Mouse (Mus musculus): ENCODE results near the gene Ppp2r5d. TPM values are rescaled to one million over a fixed set of nuclear protein-coding genes. Genes with fewer than 3 reads are reported as not detected.

The Ppp2r5d gene
- polyA plus RNA-seq (2015; fragmentation: Nextera tagmentation; extraction: Ambion mirVana) = 40.9 and 43.3 TPM in 2 replicates

GRCm38 (mm10) chr17:46704887-46705835 lies at the start of gene Ppp2r5d:
Gene Ppp2r5d, minus strand, starts transcription at chr17:46705111.

GRCm38 (mm10) chr17:46751794-46752556 lies 47.1 kb upstream of the Ppp2r5d start, which contains the start of gene Cnpy3:
Gene Cnpy3, minus strand, starts transcription at chr17:46752214.

GRCm38 (mm10) chr17:46728904-46729318 lies 24.0 kb upstream of the Ppp2r5d start, which contains the start of gene Gnmt:
Gene Gnmt, minus strand, starts transcription at chr17:46729168.

GRCm38 (mm10) chr17:46710959-46711597 lies 6.2 kb upstream of the Ppp2r5d start, which contains the start of gene Pex6:
Gene Pex6, plus strand, starts transcription at chr17:46711463.

GRCm38 (mm10) chr17:46680760-46681373 lies 24.0 kb downstream of the Ppp2r5d start, which contains the start of gene Klhdc3:
Gene Klhdc3, minus strand, starts transcription at chr17:46680914.

GRCm38 (mm10) chr17:46678416-46678815 lies 26.5 kb downstream of the Ppp2r5d start, which contains the start of gene Mea1:
Gene Mea1, plus strand, starts transcription at chr17:46678793.

GRCm38 (mm10) chr17:46673850-46674529 lies 30.9 kb downstream of the Ppp2r5d start, which contains the start of gene Rrp36:
Gene Rrp36, minus strand, starts transcription at chr17:46674352.

GRCm38 (mm10) chr17:46650232-46651031 lies 54.5 kb downstream of the Ppp2r5d start, which contains the start of gene Cul7:
Gene Cul7, plus strand, starts transcription at chr17:46650337.

GRCm38 (mm10) chr17:46645561-46646321 lies 59.2 kb downstream of the Ppp2r5d start, which contains the start of the genes Klc4 and Mrpl2:
Gene Klc4, minus strand, starts transcription at chr17:46646022.
Gene Mrpl2, plus strand, starts transcription at chr17:46646229.

Other genes starting within 250 kb of the Ppp2r5d start
- 0.02 and 0.03 TPM in 2 replicates for gene Ttbk1, start 217.4 kb downstream of the Ppp2r5d start, polyA plus RNA-seq (2015; fragmentation: Nextera tagmentation; extraction: Ambion mirVana)
- gene Dnph1, start 208.4 kb downstream of the Ppp2r5d start, polyA plus RNA-seq (2015; fragmentation: Nextera tagmentation; extraction: Ambion mirVana) = 4.4 and 6.8 TPM in 2 replicates
- gene Cul9, start 158.7 kb downstream of the Ppp2r5d start, polyA plus RNA-seq (2015; fragmentation: Nextera tagmentation; extraction: Ambion mirVana) = 3.8 and 4.6 TPM in 2 replicates
- gene Srf, start 148.9 kb downstream of the Ppp2r5d start, polyA plus RNA-seq (2015; fragmentation: Nextera tagmentation; extraction: Ambion mirVana) = 11.5 and 11.8 TPM in 2 replicates
- gene Ptk7, start 75.6 kb downstream of the Ppp2r5d start, polyA plus RNA-seq (2015; fragmentation: Nextera tagmentation; extraction: Ambion mirVana) = 27.0 and 29.7 TPM in 2 replicates
- 21.3 and 22.1 TPM in 2 replicates for gene Klc4, start 59.1 kb downstream of the Ppp2r5d start, polyA plus RNA-seq (2015; fragmentation: Nextera tagmentation; extraction: Ambion mirVana)
- gene Mrpl2, start 58.9 kb downstream of the Ppp2r5d start, polyA plus RNA-seq (2015; fragmentation: Nextera tagmentation; extraction: Ambion mirVana) = 162 and 164 TPM in 2 replicates
- gene Cul7, start 54.8 kb downstream of the Ppp2r5d start, polyA plus RNA-seq (2015; fragmentation: Nextera tagmentation; extraction: Ambion mirVana) = 29.7 and 30.6 TPM in 2 replicates
- 31.2 and 38.9 TPM in 2 replicates for gene Rrp36, start 30.8 kb downstream of the Ppp2r5d start, polyA plus RNA-seq (2015; fragmentation: Nextera tagmentation; extraction: Ambion mirVana)
- gene Mea1, start 26.3 kb downstream of the Ppp2r5d start, polyA plus RNA-seq (2015; fragmentation: Nextera tagmentation; extraction: Ambion mirVana) = 77.9 and 84.1 TPM in 2 replicates
- gene Klhdc3, start 24.2 kb downstream of the Ppp2r5d start, polyA plus RNA-seq (2015; fragmentation: Nextera tagmentation; extraction: Ambion mirVana) = 276 and 315 TPM in 2 replicates
- gene Pex6, start 6.4 kb upstream of the Ppp2r5d start, polyA plus RNA-seq (2015; fragmentation: Nextera tagmentation; extraction: Ambion mirVana) = 12.0 and 16.9 TPM in 2 replicates
- gene Gnmt, start 24.1 kb upstream of the Ppp2r5d start, polyA plus RNA-seq (2015; fragmentation: Nextera tagmentation; extraction: Ambion mirVana) = 2.6 and 3.7 TPM in 2 replicates
- gene Cnpy3, start 47.1 kb upstream of the Ppp2r5d start, polyA plus RNA-seq (2015; fragmentation: Nextera tagmentation; extraction: Ambion mirVana) = 22.4 and 30.1 TPM in 2 replicates
- gene Ptcra, start 58.6 kb upstream of the Ppp2r5d start, polyA plus RNA-seq (2015; fragmentation: Nextera tagmentation; extraction: Ambion mirVana) = 0.18 and 0.23 TPM in 2 replicates
- 74.0 and 78.1 TPM in 2 replicates for gene 2310039H08Rik, start 67.5 kb upstream of the Ppp2r5d start, polyA plus RNA-seq (2015; fragmentation: Nextera tagmentation; extraction: Ambion mirVana)
- gene Rpl7l1, start 77.6 kb upstream of the Ppp2r5d start, polyA plus RNA-seq (2015; fragmentation: Nextera tagmentation; extraction: Ambion mirVana) = 64.8 and 75.2 TPM in 2 replicates
- 2.6 and 2.7 TPM in 2 replicates for gene Bicral, start 153.4 kb upstream of the Ppp2r5d start, polyA plus RNA-seq (2015; fragmentation: Nextera tagmentation; extraction: Ambion mirVana)
- 45.2 and 55.0 TPM in 2 replicates for gene Tbcc, start 185.6 kb upstream of the Ppp2r5d start, polyA plus RNA-seq (2015; fragmentation: Nextera tagmentation; extraction: Ambion mirVana)
- gene Prph2, start 205.3 kb upstream of the Ppp2r5d start, polyA plus RNA-seq (2015; fragmentation: Nextera tagmentation; extraction: Ambion mirVana) = not detected in 2 replicates

Measured in skeletal muscle tissue, postnatal 0 days (tissue).